Mouse (Mus musculus): ENCODE data around the gene Sar1a. TPM values are rescaled to one million over a fixed set of nuclear protein-coding genes. Genes with fewer than 3 reads are reported as not detected.

The Sar1a gene
- polyA plus RNA-seq, 1 experiment from 2014 or later = 185 TPM

- no peak overlapping the region for H3K27ac ChIP-seq (ENCODE audit: low read depth, low read length)
- no peaks in the 10 kb centered on the region for H3K9me3 ChIP-seq (ENCODE audit: control insufficient read depth, low read length)
- WGBS = 92% methylated on average over 12 of the region's 12 CpGs
- H3K4me1 ChIP-seq (ENCODE audit: control insufficient read depth, insufficient read depth, low read length) = 0 out of 2 replicates have a peak, but pooled peaks cover 3% of the 10 kb centered on the region
- H3K9ac ChIP-seq (replicated peaks; ENCODE audit: low read depth, low read length) = no peak overlapping the region
- no peak overlapping the region for H3K4me3 ChIP-seq (ENCODE audit: low read depth, low read length)
- H3K36me3 ChIP-seq (ENCODE audit: control insufficient read depth, insufficient read depth, low read length) = no peaks in the 10 kb centered on the region
- H3K27me3 ChIP-seq (ENCODE audit: control insufficient read depth, insufficient read depth, low read length) = no peaks in the 10 kb centered on the region
- no peak overlapping the region for H3K4me2 ChIP-seq (ENCODE audit: low read depth, low read length)
- no peak for ATAC-seq (ENCODE audit: low read depth)
These were observed 37.6 kb downstream of the Sar1a start for GRCm38 (mm10) chr10:61717406-61718296.

GRCm38 (mm10) chr10:61720331-61720730, 40.2 kb downstream of the Sar1a start:
- Histone ChIP-seq H3K4me2 (ENCODE audit: low read depth, low read length) (no peak overlapping the region), H3K27me3 (ENCODE audit: control insufficient read depth, insufficient read depth, low read length) (no peaks in the 10 kb centered on the region), H3K4me1 (ENCODE audit: control insufficient read depth, insufficient read depth, low read length) (0 out of 2 replicates have a peak, but pooled peaks cover 3% of the 10 kb centered on the region), H3K27ac (ENCODE audit: low read depth, low read length) (no peak overlapping the region), H3K9me3 (ENCODE audit: control insufficient read depth, low read length) (no peaks in the 10 kb centered on the region), H3K36me3 (ENCODE audit: control insufficient read depth, insufficient read depth, low read length) (no peaks in the 10 kb centered on the region), H3K4me3 (ENCODE audit: low read depth, low read length) (no peak overlapping the region), H3K9ac (replicated peaks; ENCODE audit: low read depth, low read length) (no peak overlapping the region)
- no peak for ATAC-seq (ENCODE audit: low read depth)
- 91% methylated on average over 7 of the region's 7 CpGs for WGBS

GRCm38 (mm10) chr10:61722215-61722614, 42.1 kb downstream of the Sar1a start:
- Histone ChIP-seq H3K9me3 (ENCODE audit: control insufficient read depth, low read length) (no peaks in the 10 kb centered on the region), H3K4me2 (ENCODE audit: low read depth, low read length) (no peak overlapping the region), H3K4me3 (ENCODE audit: low read depth, low read length) (no peak overlapping the region), H3K36me3 (ENCODE audit: control insufficient read depth, insufficient read depth, low read length) (no peaks in the 10 kb centered on the region), H3K4me1 (ENCODE audit: control insufficient read depth, insufficient read depth, low read length) (no peaks in the 10 kb centered on the region), H3K27ac (ENCODE audit: low read depth, low read length) (no peak overlapping the region), H3K9ac (replicated peaks; ENCODE audit: low read depth, low read length) (no peak overlapping the region), H3K27me3 (ENCODE audit: control insufficient read depth, insufficient read depth, low read length) (no peaks in the 10 kb centered on the region)
- WGBS = 88% methylated on average over 3 of the region's 3 CpGs
- ATAC-seq (ENCODE audit: low read depth) = no peak

DNA sequence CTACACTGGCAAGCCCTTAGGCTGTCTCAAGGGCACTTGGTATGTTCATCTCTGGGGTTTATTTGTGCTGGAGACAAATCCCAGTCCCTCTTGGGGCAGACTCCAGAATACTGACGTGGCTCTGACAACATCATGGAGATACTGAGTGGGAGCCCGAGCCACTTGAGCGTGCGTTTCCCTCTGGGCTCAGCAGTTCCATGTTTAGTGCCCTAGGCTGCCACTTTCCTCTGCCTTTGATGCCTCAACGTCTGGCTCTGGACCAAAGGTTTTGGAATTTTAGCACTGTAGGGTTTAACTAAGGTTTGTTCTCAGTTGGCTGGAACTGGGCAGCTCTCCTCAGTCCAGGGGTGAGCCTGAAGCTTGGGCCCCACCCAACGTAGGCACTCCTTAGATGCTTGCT, 43.2 kb downstream of the Sar1a start:
- no peak for ATAC-seq (ENCODE audit: low read depth)
- Histone ChIP-seq H3K4me2 (ENCODE audit: low read depth, low read length) (no peak overlapping the region), H3K36me3 (ENCODE audit: control insufficient read depth, insufficient read depth, low read length) (no peaks in the 10 kb centered on the region), H3K9me3 (ENCODE audit: control insufficient read depth, low read length) (no peaks in the 10 kb centered on the region), H3K4me3 (ENCODE audit: low read depth, low read length) (no peak overlapping the region), H3K27ac (ENCODE audit: low read depth, low read length) (no peak overlapping the region), H3K27me3 (ENCODE audit: control insufficient read depth, insufficient read depth, low read length) (no peaks in the 10 kb centered on the region), H3K9ac (replicated peaks; ENCODE audit: low read depth, low read length) (no peak overlapping the region), H3K4me1 (ENCODE audit: control insufficient read depth, insufficient read depth, low read length) (no peaks in the 10 kb centered on the region)
- 76% methylated on average over 6 of the region's 6 CpGs for WGBS

- Histone ChIP-seq H3K4me1 (ENCODE audit: control insufficient read depth, insufficient read depth, low read length) (no peaks in the 10 kb centered on the region), H3K9ac (replicated peaks; ENCODE audit: low read depth, low read length) (no peak overlapping the region), H3K27ac (ENCODE audit: low read depth, low read length) (no peak overlapping the region), H3K36me3 (ENCODE audit: control insufficient read depth, insufficient read depth, low read length) (no peaks in the 10 kb centered on the region), H3K4me3 (ENCODE audit: low read depth, low read length) (no peak overlapping the region), H3K27me3 (ENCODE audit: control insufficient read depth, insufficient read depth, low read length) (no peaks in the 10 kb centered on the region), H3K9me3 (ENCODE audit: control insufficient read depth, low read length) (no peaks in the 10 kb centered on the region), H3K4me2 (ENCODE audit: low read depth, low read length) (no peak overlapping the region)
- ATAC-seq (ENCODE audit: low read depth) = no peak; the same call in 1 of the 2 replicates
- 49% methylated on average over 11 of the region's 11 CpGs for WGBS
These were observed 49.1 kb downstream of the Sar1a start for GRCm38 (mm10) chr10:61729181-61729580.

GRCm38 (mm10) chr10:61730171-61730570, 50.1 kb downstream of the Sar1a start:
- Histone ChIP-seq H3K9me3 (ENCODE audit: control insufficient read depth, low read length) (no peaks in the 10 kb centered on the region), H3K9ac (replicated peaks; ENCODE audit: low read depth, low read length) (no peak overlapping the region), H3K4me3 (ENCODE audit: low read depth, low read length) (no peak overlapping the region), H3K4me1 (ENCODE audit: control insufficient read depth, insufficient read depth, low read length) (no peaks in the 10 kb centered on the region), H3K36me3 (ENCODE audit: control insufficient read depth, insufficient read depth, low read length) (no peaks in the 10 kb centered on the region), H3K27me3 (ENCODE audit: control insufficient read depth, insufficient read depth, low read length) (no peaks in the 10 kb centered on the region), H3K4me2 (ENCODE audit: low read depth, low read length) (no peak overlapping the region), H3K27ac (ENCODE audit: low read depth, low read length) (no peak overlapping the region)
- ATAC-seq (ENCODE audit: low read depth) = no peak
- 98% methylated on average over 6 of the region's 6 CpGs for WGBS

DNA sequence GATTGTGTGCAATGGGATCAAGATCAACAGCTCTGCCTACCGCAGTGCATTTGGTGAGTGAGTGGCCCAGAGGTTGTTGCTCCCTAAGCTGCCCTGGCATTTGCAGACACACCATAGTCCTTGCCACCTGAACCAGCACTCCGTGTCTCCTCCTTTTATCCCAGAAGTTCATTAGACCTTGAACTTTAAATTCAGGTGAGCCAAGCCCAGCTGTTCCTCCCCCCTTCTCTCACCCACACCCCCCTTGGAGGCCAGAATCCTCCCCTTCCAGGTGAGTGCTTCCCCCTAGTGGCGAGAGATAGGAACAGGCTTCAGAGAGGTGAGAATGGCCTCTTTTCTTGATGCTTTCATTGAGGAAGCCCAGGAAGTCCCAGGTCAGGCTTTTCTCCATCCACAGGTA, 54.3 kb downstream of the Sar1a start:
- no peak overlapping the region for H3K4me2 ChIP-seq (ENCODE audit: low read depth, low read length)
- no peak overlapping the region for H3K4me3 ChIP-seq (ENCODE audit: low read depth, low read length)
- ATAC-seq (ENCODE audit: low read depth) = no peak
- 43% methylated on average over 3 of the region's 3 CpGs for WGBS
- no peaks in the 10 kb centered on the region for H3K27me3 ChIP-seq (ENCODE audit: control insufficient read depth, insufficient read depth, low read length)
- no peaks in the 10 kb centered on the region for H3K9me3 ChIP-seq (ENCODE audit: control insufficient read depth, low read length)
- H3K4me1 ChIP-seq (ENCODE audit: control insufficient read depth, insufficient read depth, low read length) = no peaks in the 10 kb centered on the region
- no peak overlapping the region for H3K27ac ChIP-seq (ENCODE audit: low read depth, low read length)
- no peak overlapping the region for H3K9ac ChIP-seq (replicated peaks; ENCODE audit: low read depth, low read length)
- H3K36me3 ChIP-seq (ENCODE audit: control insufficient read depth, insufficient read depth, low read length) = peaks cover 15% of the 10 kb centered on the region; the same call in 1 of the 2 replicates

DNA sequence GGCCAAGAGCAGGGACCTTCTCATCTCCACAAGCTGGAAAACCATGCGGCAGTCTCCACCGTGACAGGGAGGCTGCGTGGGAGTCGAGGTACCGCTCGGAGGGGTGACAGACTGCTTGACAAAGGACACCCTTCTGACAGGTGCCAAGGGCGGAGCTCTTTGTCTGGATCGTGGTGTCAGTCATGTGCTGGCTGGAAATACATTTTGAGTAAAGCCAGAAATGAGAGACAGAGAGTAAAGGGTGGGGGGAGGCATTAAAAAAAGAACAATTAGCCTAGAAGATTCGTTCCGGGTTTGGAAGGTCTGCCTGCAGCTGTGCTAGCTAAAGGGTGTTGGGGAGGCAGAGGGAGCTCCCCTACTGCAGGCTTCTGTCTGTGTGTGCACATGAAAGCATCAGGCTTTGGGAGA, 56.6 kb downstream of the Sar1a start:
- no peak overlapping the region for H3K27ac ChIP-seq (ENCODE audit: low read depth, low read length)
- H3K9ac ChIP-seq (replicated peaks; ENCODE audit: low read depth, low read length) = no peak overlapping the region
- WGBS = 75% methylated on average over 10 of the region's 10 CpGs
- H3K4me1 ChIP-seq (ENCODE audit: control insufficient read depth, insufficient read depth, low read length) = no peaks in the 10 kb centered on the region
- no peaks in the 10 kb centered on the region for H3K27me3 ChIP-seq (ENCODE audit: control insufficient read depth, insufficient read depth, low read length)
- no peak overlapping the region for H3K4me3 ChIP-seq (ENCODE audit: low read depth, low read length)
- peaks cover 38% of the 10 kb centered on the region for H3K36me3 ChIP-seq (ENCODE audit: control insufficient read depth, insufficient read depth, low read length)
- no peak overlapping the region for H3K4me2 ChIP-seq (ENCODE audit: low read depth, low read length)
- H3K9me3 ChIP-seq (ENCODE audit: control insufficient read depth, low read length) = no peaks in the 10 kb centered on the region
- ATAC-seq (ENCODE audit: low read depth) = no peak

GRCm38 (mm10) chr10:61737537-61737936, 57.4 kb downstream of the Sar1a start:
- Histone ChIP-seq H3K27me3 (ENCODE audit: control insufficient read depth, insufficient read depth, low read length) (no peaks in the 10 kb centered on the region), H3K27ac (ENCODE audit: low read depth, low read length) (no peak overlapping the region), H3K36me3 (ENCODE audit: control insufficient read depth, insufficient read depth, low read length) (peaks cover 46% of the 10 kb centered on the region), H3K4me2 (ENCODE audit: low read depth, low read length) (no peak overlapping the region), H3K9me3 (ENCODE audit: control insufficient read depth, low read length) (no peaks in the 10 kb centered on the region), H3K4me3 (ENCODE audit: low read depth, low read length) (no peak overlapping the region), H3K9ac (replicated peaks; ENCODE audit: low read depth, low read length) (no peak overlapping the region), H3K4me1 (ENCODE audit: control insufficient read depth, insufficient read depth, low read length) (no peaks in the 10 kb centered on the region)
- no peak; the same call in 1 of the 2 replicates for ATAC-seq (ENCODE audit: low read depth)
- 96% methylated on average over 1 of the region's 1 CpGs for WGBS

Measured in neural tube, embryonic 14.5 days (tissue).